Mouse (Mus musculus) ES-Bruce4 (cell line): ENCODE results near the gene Rps27l.

Experiments used
- CTCF ChIP-seq: IDR thresholded peaks from one replicate; pipeline ENCODE4 v1.8.1; 2011; ENCODE audit warnings: low read depth, low read length
- EP300 ChIP-seq: IDR thresholded peaks from 2 replicates; pipeline ENCODE4 v1.6.1; 2011; ENCODE audit warnings: low read depth, low read length; ENCODE audit not compliant: insufficient read depth
- POLR2A ChIP-seq: IDR thresholded peaks from one replicate; pipeline ENCODE4 v1.8.1; 2011; ENCODE audit warnings: low read length; ENCODE audit not compliant: insufficient read depth

DNA sequence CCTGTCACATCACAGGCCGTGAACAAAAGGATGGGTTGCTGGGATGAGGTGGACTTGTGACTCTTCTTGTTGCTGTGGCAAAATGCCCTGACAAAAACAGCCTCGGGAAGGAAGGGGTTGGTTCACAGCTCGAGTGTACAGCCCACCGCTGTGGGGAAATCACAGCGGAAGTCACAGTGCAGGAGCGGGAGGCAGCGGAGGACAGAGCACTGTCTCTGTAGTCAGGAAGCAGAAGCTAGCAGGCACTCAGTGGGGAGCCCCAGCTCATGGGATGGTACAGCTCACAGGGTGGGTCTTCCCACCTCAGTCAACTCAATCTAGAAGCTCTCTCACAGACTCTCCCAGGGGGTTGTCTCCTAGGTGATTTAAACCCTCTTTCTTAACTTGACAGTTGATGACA is 39.5 kb downstream of the Rps27l start:
- TF ChIP-seq EP300 (no peak), POLR2A (no peak), CTCF (no peak)
